Comparison of ENCODE assay signal across 8 mouse cellular contexts in the genomic region with DNA sequence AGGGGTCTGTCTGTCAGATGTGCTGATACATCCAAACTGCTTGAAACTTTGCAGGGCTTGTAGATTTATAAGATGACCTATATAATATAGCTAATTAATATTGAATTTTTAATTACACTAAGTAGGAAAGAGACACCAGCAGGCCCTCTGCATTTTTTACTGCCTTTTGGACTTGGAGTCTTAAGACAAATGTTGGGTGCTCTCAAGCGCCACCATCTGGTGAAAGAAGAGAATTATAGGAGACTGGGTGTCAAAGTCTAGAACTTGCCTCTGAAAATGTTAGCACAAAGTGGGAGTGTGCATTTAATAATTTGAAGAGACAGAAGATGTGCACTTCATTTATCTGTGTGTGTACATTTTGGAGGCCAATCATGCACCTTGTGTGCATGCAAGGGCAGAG.
DNase-seq lines count a peak whose midpoint lies in the region; ATAC-seq and TF ChIP-seq lines count a peak whose summit lies in the region.
"Had no signal": no experiment of that assay in that cellular context is flagged by ENCODE, and none has a peak within 500 bp of the region (broad histone marks: within the 10 kb centered on the region; RNA-seq: fewer than 3 reads in every experiment).

No protein-coding gene starts in this region.

- peak; percentile 23 for ATAC-seq in activated CD4-positive, CD25-positive, alpha-beta regulatory T cell, adult 4 months
- ATAC-seq in heart, embryonic 13.5 days (ENCODE audit: extremely low read depth, insufficient number of reproducible peaks, low FRiP score, low TSS enrichment) = no peak
- no peak for ATAC-seq in neural tube, embryonic 15.5 days (ENCODE audit: low FRiP score)

- H3K9me3 ChIP-seq in heart, embryonic 13.5 days = no peaks in the 10 kb centered on the region
- no peaks in the 10 kb centered on the region for H3K9me3 ChIP-seq in neural tube, embryonic 15.5 days (replicated peaks)
- H3K9me3 ChIP-seq: embryonic facial prominence, embryonic 12.5 days had no signal

- H3K36me3 ChIP-seq in heart, embryonic 13.5 days = peaks cover 98% of the 10 kb centered on the region
- H3K36me3 ChIP-seq in neural tube, embryonic 15.5 days = no peaks in the 10 kb centered on the region
- H3K36me3 ChIP-seq: embryonic facial prominence, embryonic 12.5 days had no signal

- H3K27me3 ChIP-seq in heart, embryonic 13.5 days (replicated peaks) = no peaks in the 10 kb centered on the region
- no peaks in the 10 kb centered on the region for H3K27me3 ChIP-seq in neural tube, embryonic 15.5 days (replicated peaks)
- H3K27me3 ChIP-seq: embryonic facial prominence, embryonic 12.5 days had no signal

- no peak overlapping the region for H3K4me2 ChIP-seq in heart, embryonic 13.5 days
- H3K4me2 ChIP-seq in neural tube, embryonic 15.5 days = no peak overlapping the region
- H3K4me2 ChIP-seq: embryonic facial prominence, embryonic 12.5 days had no signal

- peak in 1 of 2 experiments; percentile 69 for DNase-seq in layer of hippocampus, adult 2 months (ENCODE audit: low spot score in 2 of 2)
- no peak for DNase-seq in layer of hippocampus, adult 8-10 months (ENCODE audit: low spot score in 2 of 2)
- DNase-seq in CD8-positive naive resting alpha-beta T cell, adult 2 months (ENCODE audit: low read depth in 2 of 2, low spot score in 2 of 2) = peak; percentile 19 to 62
- peak; percentile 75 for DNase-seq in lung, postnatal 10 days

- peaks cover 27% of the 10 kb centered on the region for H3K4me1 ChIP-seq in heart, embryonic 13.5 days
- H3K4me1 ChIP-seq in neural tube, embryonic 15.5 days = no peaks in the 10 kb centered on the region
- H3K4me1 ChIP-seq: embryonic facial prominence, embryonic 12.5 days had no signal

- peak overlapping the region; percentile 90 for H3K27ac ChIP-seq in layer of hippocampus, adult 2 months
- 0 out of 2 replicates have a peak overlapping the region, but pooled peaks have one; percentile 20 for H3K27ac ChIP-seq in heart, embryonic 13.5 days (replicated peaks)
- H3K27ac ChIP-seq in neural tube, embryonic 15.5 days (replicated peaks) = no peak overlapping the region
- H3K27ac ChIP-seq: embryonic facial prominence, embryonic 12.5 days had no signal

- no peak overlapping the region for H3K9ac ChIP-seq in heart, embryonic 13.5 days
- no peak overlapping the region for H3K9ac ChIP-seq in neural tube, embryonic 15.5 days (replicated peaks)
- H3K9ac ChIP-seq: embryonic facial prominence, embryonic 12.5 days had no signal

- 19% methylated on average over 1 of the region's 1 CpGs for WGBS in heart, embryonic 13.5 days
- 19% methylated on average over 1 of the region's 1 CpGs for WGBS in neural tube, embryonic 15.5 days

- H3K4me3 ChIP-seq in layer of hippocampus, adult 2 months = no peak overlapping the region
- H3K4me3 ChIP-seq in heart, embryonic 13.5 days = no peak overlapping the region
- no peak overlapping the region for H3K4me3 ChIP-seq in neural tube, embryonic 15.5 days (replicated peaks)
- H3K4me3 ChIP-seq: embryonic facial prominence, embryonic 12.5 days had no signal

- peak; percentile 86 for TF ChIP-seq CTCF in layer of hippocampus, adult 2 months (conservative IDR thresholded peaks at IDR 0.05)

Comparison
In these comparisons a context has a peak if more than half of its experiments do, and no peak if none do; other contexts are left out.
1. DNase-seq: peak in CD8-positive naive resting alpha-beta T cell, adult 2 months (2 of 2) and lung, postnatal 10 days (single experiment); none in layer of hippocampus, adult 8-10 months (0 of 2).